Mouse (Mus musculus): ENCODE measurements around the gene Pnmt.
A peak's percentile ranks its signal among the peaks of the same experiment; 100 is the strongest.

Gene Pnmt

DNA sequence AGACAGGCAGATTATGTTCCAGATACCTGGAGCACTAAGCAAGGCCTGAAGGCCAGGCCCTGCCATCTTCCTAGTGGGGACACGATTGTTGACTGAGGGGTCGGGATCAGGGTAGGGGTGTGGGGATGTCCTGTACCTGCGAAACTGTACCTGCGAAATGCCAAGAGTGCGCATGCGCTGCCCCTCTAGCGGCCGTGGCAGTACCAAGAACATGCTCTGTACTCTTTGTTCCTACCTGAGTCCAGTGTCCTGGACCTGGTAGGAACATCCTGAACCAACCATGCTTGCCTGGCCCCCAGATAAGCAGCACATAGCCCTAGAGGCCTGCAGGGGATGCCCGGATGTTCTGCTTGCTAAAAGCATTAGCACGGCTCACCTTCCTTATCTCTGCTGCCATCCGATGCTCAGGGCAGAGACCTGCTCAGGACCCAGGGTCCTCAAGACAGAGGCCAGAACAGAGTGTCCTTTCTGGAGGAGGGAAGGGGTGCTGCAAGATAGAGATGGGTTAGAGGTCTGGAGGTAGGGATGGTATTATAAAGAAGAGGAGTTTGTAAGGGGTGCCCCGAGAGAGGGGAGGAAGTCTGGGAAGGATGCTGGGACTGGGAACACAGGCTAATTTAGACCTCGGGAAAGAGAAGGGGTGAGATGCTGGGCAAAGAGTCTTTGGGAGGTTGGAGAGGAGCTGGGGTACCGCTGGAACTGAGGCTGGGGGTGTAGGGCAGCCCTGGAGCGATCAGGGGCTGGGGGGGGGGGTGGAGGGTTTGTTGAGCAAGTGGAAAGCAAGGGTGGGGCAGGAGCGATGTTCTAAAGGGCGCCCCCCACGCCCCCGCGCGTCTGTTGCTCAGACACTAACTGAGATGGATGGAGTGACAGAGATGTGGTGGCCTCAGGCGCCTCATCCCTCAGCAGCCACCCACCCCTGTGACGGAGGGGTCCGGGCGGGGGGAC lies at the start of gene Pnmt:
Gene Pnmt (plus strand): TSS at position 813 of the 948 bp plus-strand sequence.
- no peak for DNase-seq (ENCODE audit: low spot score)

DNA sequence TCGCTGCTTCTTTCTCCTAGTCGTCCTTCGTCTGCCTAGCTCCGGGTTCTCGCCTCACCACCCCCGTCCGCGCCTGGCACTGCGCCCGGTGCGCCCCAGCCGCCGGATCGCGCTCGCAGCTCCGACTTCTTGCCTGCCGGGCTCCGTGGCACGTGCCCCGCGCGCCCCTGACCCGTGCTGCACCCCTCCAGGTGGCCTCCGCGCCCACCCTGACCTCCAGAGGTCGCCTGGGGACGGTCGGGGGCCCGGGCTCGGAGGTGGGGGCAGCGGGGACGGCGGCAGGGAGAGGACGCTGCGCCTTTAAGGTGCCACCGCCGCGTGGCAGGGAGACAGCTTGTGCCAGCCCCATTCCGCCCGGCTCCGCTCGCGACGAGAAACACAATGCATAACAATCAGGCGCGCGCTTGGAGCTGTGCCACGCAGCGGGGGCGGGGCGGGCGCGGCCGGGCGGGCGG lies 47.7 kb upstream of the Pnmt start:
- DNase-seq (ENCODE audit: low spot score): no peak

DNA sequence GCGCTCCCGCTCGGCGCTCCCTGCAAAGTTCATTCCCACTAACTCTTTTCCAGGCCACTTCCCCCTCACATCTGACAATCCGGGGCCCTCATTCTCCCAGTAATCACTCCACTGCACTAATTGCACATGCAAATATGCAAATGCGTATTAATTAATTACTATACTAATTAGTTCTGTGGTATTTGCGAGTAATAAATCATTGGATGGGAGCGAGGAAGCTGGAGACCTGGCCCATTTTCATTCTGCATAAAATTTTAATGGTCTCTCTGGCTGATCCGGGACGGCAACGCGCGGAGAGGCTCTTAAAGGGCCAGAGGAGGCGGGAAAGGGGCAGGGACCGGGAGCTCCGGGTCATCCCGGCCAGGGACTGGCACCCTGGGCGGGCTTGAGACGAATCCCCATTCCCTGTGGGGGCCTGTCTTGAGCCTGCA lies 47.2 kb upstream of the Pnmt start:
- no peak for DNase-seq (ENCODE audit: low spot score)

DNA sequence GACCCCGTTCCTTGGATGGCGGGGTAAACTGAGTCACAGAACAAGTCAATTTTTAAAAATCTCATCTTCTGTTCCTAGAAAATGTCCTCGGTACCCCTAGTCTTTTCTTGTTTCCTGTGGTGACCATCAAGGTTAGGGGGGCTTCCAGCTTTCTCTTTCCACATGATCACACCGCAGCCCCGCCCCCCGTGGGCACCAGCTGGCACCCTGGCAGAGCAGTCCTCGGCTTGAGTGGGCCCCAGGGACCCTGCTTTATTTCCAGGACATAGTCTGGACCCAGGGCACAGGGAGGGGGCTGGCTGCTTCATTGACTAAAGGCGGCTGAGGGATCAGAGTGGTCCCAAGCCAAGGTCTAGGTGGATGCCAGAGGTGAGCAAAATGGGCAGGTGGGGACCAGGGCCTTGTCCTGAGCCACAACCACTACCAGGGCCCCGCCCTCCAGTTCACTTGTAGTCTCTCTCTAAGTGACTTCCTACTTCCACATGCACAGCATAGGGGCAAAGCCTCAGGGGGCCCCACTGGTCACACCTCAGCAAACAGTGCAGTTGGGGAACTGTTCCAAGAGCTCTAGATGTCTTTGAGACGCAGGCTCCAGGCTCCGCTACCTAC lies 46.5 kb upstream of the Pnmt start:
- no peak for DNase-seq (ENCODE audit: low spot score)

DNA sequence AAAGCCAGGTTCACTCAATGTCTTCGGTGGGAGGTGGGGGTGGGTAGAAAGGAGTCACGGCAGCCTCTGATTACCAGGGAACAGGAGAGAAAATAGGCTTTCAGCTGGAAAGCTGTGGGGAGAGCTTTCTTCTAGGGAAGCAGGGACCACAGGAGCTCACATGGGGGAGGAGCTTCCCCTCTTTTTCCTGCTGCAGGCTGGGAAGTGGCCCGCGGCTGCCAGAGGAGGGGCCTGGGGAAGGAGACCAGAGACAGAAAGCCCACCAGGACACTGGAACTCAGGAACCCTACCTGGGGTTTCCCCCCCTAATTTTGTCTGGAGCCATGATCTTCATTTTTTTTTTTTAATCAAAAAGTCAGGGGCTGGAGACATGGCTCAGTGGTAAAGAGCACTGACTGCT lies 45.7 kb upstream of the Pnmt start:
- no peak for DNase-seq (ENCODE audit: low spot score)

DNA sequence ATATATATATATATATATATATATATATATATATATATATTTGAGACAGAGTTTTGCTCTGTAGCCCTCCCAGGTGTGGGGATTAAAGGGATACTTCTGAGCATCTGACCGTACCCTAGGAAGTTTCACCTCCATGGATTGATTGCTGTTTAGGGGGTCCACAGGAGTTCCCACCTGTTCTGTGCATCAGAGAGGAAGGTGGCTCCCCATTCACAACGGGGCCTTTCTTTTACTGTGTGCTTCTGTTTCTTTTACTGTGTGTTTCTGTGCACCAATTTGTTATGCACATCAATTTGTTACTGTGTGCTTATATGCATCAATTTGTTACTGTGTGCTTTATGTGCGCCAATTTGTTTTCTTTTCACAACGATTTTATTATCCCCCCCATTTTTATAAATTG lies 45.1 kb upstream of the Pnmt start:
- no peak for DNase-seq (ENCODE audit: low spot score)

DNA sequence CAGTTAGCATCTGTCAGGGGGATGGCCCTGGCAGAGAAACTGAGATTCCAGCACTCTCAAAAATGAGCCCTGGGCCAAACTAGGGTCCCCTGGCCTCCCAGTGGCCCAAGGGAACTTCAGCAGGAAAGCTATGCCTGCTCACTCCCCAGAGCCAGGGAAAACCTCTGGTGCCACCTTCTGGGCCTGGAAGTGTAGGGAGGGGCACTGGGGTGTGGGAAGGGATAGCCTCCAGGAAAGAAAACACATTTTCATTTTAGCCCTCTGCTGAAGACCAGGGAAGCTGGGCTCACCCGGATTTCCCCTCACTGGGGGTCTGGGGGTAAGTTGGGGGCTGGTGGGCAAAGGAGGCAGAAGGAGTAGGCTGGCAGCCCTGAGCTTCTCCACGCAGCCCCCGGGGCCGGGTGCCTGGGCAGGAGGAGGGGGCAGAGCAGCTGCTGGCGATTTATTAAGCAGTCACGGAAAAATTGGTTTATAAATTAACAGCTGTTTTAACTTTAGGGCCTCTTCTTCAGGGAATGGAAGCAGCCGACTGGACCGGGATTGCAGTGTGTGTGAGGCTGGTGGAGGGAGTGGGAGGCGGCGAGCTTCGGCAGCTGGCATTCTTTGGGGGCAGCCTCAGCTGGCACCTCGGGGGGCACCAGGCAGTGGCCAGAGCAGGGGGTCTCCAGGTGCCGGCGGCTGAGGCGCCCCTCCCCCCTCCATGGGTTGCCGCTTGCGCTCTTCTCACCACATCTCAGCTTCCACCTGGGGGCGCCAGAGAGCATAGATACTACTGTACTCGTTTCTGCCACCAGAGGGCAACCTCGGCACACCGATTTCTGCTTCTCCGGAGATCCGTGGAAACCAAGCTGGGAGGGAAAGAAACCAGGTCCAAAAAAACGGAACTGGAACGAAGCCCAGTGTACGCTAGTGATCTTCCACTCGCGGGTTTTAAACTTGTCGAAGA lies 44.0 kb upstream of the Pnmt start:
- peak; percentile 88 for DNase-seq (ENCODE audit: low spot score)

DNA sequence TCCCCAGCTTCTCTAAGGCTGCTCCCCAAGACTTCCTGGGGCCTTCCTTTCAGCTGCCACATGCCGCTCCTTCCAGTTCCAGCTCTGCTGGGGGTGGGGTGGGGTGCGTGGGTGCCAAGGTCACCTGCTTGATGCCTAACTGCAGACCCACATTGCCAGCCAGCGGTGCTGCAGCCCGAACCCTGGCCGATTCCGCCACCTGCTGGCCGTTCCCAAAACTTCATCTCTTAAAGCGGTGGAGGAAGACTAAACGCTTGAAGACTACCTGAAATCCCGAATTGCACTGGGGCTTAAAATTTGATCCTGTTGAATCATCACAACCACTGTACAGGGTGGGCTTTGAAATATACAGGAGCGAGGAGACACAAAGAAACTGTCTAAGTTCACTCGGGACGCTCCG lies 41.0 kb upstream of the Pnmt start:
- peak; percentile 79 for DNase-seq (ENCODE audit: low spot score)

DNA sequence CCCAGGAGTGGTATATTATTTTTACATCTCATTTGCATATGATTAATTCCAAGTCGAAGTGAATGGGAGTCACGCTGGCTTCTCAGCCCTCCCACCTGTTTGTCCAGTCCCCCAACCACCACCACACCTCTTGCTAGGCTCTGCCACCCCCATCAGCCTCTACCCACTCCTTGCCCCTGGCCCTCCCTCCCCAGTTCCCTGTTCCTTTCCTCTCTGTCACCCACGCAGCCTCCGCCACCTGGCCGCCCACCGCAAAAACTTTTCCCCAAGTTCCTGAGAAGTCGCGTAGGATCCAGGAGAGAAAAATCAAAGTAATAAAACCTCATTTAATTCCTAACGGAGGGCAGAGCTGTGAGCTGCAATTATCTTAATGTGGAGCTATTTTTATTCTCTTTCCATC lies 40.1 kb upstream of the Pnmt start:
- no peak for DNase-seq (ENCODE audit: low spot score)

DNA sequence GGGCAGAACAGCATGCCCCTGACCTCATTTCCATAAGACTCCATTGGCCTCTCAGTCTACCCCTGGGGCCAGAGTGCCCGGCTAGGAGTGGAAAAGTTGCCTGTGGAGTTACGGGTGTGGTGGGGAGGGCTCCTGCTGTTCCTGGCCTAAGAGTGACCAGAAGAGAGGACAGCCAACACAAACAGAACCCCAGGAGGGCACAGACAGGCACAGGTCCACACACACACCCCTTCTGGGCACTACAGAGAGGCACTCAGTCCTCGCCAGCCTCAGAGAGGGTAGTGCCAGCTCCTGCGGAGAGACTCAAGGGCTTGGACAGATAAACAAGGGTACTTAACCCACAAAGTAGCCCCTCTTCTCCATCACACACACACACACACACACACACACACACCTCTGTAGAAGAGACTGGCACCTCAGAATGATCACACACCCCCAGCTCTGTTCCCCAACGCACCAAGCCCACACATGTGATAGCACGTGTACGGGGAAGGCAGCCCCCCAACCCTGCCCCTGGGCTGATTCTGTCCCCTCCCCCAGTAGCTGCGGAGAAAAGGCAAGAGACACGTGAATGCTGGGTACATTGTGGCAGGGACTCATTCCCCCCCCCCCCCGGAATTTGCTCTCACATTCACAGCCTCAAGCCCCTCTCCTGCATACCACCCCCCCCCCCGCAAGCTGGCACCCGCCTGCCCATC lies 38.7 kb upstream of the Pnmt start:
- no peak for DNase-seq (ENCODE audit: low spot score)

DNA sequence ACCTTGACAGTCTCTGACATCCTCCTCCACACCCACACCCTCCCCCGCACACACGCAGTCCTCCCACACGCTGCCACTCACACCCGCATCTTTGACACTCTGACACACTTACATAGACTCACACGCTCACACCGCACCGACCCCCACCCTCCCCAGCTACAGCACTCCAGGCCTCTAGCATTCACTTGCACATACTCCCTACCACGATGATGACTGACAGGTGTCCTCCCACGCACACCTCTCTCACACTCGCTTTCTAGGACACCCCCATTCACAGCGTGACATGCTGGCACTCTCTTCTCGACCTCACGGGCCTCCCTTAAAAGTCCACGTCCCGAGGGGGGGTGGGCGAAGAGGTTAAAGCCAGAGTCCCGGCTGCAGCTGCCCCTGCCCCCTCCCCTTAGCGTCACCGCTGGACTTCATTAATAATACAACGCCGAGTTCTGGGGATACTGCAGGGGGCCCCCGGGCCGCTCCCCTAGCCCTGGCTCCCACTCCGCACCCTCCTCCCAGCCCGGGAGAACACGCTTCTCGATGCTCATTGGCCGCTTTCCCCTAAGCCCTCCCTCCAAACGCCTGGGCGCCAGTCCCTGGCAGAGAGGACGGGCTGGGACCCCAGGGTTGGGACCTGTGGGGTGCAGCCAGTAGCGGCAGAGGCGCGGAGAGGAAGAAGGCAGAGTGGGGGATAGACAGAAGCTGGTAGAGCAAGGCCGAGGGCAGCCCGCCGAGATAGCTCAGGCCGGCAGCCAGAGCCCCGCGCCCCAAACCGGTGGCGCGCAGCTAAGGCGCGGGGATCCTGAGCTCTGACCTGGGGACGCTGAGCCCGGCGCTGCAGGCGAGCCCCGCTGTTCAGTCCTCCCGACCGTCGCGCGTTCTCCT lies 37.9 kb upstream of the Pnmt start, which contains the start of gene Ppp1r1b:
Gene Ppp1r1b (plus strand): TSS at position 322 of the 879 bp plus-strand sequence.
- DNase-seq (ENCODE audit: low spot score): peak; percentile 73

DNA sequence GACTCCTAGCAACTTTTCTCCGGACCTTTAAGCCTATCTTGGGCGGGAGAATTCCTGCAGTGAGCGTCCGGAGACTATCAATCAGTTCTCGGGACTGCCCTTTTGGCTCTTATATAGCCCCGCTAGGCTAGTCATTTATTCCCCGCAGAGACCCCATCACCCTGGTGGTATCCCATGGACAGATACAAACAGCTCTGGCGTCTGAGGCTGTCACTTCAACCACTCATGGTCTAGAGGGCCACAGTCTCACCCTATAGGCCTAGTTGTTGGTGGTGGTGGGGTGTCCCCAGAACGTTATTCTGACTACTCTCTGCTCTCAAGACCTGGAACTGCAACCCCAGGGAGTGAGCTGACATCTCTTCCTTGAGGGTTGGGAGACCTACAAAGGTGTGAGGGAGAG lies 36.9 kb upstream of the Pnmt start:
- no peak for DNase-seq (ENCODE audit: low spot score)

DNA sequence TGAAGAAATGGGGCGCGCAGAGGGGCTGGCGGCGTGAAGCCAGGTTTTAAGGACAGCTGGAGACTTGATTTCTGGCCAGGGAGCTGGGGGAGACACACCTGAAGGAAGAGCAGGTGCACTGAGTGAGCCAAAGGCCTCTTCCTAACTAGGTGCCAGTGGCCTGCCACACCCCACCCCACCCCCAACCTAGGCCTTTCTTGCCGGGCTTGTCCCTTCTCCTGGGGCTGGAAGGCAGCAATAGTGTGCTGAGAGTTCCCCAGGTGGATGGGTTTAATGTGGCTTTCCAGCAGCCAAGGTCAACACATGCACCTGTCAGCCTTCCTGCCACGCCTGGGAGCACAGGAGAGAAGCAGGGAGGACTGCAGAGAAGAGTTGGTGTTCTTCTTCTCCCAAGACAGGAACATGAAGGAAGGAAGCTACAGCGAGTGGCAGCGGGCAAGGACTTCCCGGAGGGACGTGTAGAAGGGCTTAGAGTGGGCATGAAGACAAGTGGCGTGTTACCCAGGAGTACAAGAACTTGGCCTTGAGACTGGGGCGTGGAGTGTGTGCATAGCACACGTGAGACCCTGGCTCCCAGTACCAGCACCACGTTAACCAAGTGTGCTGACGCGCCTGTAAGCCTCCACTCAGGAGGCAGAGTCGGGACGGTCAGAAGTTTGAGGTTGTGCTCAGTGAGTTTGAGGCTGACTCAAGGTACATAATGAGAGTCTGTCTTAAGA lies 33.8 kb upstream of the Pnmt start:
- no peak for DNase-seq (ENCODE audit: low spot score)

DNA sequence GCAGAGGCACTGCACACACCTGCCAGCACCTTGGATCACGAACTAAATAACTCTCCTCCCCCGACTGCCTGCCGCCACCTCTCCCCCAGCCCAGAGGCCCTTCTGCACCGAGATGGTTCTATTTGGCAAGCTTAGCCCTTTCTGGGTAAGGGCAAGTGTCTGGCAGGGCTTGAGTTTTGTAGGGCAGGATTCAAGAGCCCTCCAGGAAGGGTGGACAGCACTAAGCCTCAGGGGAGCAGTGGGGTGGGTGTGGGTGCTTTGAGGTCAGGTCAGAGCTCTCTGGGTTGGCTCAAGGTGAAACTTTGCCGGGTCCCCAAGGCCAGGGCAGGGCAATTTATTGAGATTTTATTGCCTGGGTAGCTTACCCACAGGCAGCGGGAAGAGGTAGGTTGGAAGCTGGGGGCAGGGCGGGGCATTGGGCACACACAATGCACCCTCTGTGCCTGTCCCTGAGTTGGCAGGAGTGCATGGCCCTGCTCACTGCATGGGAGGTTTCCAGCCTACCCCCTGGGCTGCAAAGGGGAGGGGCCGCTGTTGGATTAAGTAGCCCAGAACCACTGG lies 32.5 kb upstream of the Pnmt start:
- DNase-seq (ENCODE audit: low spot score): no peak

DNA sequence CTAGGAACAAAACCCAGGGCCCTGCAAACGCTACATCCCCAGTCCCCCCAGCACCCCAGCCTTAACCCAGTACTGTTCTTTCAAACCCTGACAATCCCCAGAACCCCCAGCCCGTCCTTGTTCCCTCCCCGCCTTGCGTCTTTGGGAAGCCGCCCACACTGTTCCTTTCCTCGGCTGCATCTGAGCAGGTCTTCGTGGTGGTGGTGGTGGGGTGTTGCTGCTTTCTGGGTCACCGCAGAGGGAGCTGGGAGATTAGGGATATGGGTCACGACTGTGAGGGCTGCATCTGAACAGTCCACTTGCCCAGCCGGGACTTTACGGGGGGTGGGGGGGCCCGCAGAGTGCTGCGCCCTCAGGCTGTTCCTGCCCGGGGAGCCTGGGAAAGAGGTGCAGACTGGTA lies 31.8 kb upstream of the Pnmt start:
- no peak for DNase-seq (ENCODE audit: low spot score)

DNA sequence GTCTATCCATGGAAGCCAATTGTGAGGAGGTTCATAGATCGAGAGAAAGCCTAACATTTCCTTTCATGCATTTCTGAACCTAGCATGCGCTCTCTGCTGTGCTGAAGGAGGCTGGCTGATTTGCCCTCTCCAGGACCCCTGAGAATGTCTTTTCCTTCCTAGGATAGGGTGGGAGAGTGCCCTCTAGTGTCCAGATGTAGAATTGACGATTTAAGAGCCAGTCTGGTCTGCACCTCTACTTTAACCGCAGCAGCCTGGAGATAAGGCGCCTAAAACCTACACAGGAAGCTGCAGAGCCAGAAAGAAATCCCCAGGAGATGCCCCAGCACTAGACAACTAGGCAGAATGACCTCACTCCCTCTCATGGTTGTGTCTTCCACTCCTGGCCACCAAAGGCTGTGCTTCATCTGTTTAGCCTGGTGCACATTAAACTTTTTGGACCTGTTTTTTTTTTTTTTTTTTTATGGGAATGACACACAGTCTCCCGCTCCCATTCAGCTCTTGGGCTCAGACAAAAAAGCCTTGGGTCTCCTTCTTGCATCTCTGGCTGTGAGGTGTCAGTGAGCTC lies 30.4 kb upstream of the Pnmt start:
- no peak for DNase-seq (ENCODE audit: low spot score)

DNA sequence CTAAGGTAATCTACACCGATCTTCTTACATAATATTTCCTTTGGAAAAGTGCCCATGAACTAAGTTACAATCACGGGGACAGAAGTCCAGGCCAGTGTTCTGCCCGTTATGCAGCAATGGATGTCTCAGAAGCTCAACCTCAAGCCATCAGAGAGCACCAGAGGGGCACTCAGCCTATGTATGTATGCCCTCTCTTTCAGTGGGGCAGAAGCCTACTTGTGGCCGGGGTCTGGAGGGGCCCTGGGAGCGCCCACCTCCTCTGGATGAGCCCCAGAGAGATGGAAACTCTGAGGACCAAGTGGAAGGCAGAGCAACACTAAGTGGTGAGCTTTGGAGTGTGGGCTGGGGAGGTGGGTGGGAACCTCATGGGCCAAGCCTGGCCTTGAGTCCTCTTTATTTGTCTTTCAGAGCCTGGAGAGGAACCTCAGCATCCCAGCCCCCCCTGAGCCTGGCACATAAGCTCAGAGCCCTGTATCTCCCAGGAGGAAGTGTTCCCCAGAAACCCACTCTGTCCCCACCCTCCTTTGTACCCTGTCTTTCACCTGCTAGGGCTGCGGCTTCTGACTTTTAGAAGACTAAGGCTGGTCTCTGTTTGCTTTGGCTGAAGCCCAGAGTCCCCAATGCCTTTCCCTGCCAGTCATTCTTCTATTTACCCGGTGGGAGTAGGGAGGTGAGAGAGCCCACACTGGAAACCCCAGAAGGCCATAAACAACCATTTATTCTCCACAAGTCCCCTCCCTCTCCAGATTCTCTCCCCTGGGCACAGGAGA lies 29.4 kb upstream of the Pnmt start:
- no peak for DNase-seq (ENCODE audit: low spot score)

DNA sequence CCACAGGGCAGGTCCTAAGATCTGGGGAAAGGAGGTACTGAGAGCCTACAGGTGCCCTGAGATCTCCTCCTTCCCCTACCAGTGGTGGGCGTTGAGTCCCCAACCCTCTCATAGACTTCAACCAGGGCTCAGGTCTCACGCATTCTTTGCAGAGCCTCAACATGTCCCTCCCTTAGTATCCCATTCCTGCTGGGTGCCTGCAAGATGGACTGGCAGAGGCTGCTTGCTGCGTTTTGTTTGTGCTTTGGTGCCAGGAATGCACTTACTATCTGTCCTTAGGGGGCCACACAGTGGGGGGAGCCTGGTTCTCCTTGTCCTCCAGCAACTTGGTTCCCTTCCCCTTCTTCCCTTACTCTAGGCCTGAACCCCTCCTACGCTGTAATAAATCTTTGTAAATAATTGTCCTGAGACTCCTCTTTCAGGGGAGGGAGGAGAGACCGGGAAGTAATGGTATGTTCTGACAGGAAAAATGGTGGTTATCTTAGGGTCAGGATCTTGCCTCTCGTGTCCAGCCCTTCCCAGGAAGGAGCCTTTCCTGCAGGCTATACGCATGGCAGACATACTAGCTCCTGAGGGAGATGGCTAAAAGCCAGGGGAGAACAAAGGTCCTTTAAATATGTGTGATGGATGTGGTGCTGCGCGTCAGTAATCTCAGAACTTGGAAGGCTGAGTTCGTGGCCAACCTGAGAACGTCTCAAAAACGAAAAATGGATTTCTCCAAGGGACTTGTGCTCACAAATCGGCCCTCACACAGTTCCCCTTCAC lies 28.7 kb upstream of the Pnmt start:
- DNase-seq (ENCODE audit: low spot score): no peak
